Mouse (Mus musculus) B cell, adult 62 days (primary cell): Measurements from ENCODE around the gene Oxct2a. TPM values are rescaled to one million over a fixed set of nuclear protein-coding genes. Genes with fewer than 3 reads are reported as not detected.

Source experiments
- total RNA-seq: library from RNA; stranded (reverse); gene quantifications from 4 replicates; pipeline ENCODE4 v1.2.4, GENCODE M21; 2023

Gene Oxct2a
- 0.67 TPM in 1 of 4 replicates, not detected in the others for total RNA-seq

DNA sequence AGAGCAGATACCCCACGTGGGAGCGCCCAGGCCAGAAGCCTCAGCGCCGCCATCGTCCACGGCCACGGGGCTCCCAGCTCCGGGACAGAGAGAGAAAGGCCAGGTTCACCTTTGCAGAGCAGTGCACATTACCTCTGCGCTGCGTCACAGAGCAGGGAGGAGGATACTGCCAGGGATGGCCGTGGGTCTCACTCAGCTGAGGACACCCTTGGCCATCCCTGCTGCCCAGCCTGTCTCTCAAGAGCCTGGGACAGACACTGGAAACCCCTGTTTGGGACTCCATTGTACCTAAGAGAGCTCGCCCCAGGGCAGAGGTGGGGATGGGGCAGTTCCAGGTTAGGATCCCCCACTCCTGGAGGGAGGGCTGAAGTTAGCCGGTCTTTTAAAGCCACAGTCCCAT lies at the start of gene Oxct2a:
TSS of gene Oxct2a (minus strand) at position 101 of the 400 bp plus-strand sequence.

DNA sequence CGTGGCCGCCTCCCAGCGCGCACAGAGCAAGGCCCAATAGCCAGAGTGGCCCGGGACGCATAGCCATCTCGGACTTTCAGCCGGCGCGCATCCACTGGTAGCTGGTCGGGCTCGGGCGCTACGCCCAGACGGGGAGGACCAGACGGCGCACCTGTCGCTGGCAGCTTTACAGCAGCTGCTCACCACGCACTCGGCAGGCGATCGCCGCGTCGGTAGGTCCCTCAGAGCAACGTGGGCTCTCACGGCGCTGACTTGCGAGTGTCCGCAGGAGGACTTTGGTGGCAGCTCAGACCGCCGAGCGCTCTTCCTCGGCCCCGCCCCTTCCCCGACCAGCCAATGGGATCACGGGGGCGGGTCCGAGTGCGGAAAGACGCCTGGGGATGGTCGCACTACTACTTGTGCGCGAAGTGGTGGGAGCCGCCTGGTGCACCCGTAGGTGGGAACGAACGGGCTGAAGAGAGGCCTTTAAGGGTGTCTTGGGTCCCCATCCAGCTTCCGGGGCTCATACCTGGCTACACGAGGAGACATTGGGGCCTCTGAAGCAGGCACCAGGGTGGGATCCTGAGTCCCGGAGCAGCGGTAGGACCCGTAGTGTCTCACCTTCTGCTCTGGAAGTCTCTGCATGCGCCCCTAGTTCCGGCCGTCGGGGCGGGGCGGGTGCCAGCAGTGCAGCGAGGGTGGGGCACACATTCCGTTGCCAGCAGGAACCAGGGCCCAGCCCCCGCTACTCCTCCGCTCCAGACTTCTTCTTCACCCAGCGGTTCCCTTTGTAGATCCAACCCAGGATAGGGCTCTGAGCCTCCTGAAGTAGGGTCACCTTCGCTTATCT lies 19.4 kb upstream of the Oxct2a start, which contains the start of gene Bmp8a:
TSS of gene Bmp8a (minus strand) at position 611 of the 829 bp plus-strand sequence.

Other genes with a start within 250 kb of the Oxct2a start
- gene Bmp8b, start 218.5 kb downstream of the Oxct2a start, total RNA-seq, result not detected in 4 replicates
- not detected in 4 replicates for gene Oxct2b, start 207.4 kb downstream of the Oxct2a start, total RNA-seq
- gene Ppie, start 183.7 kb downstream of the Oxct2a start, total RNA-seq, result 46.1 to 65.5 TPM (median 56.1 TPM) in 4 replicates
- 0.22 to 0.33 TPM (median 0.26 TPM) in 3 of 4 replicates, not detected in the other for gene Hpcal4, start 140.4 kb downstream of the Oxct2a start, total RNA-seq
- gene Nt5c1a, start 122.1 kb downstream of the Oxct2a start, total RNA-seq, result not detected in 4 replicates
- 0.19 to 1.3 TPM (median 1.00 TPM) in 4 replicates for gene Heyl, start 90.1 kb downstream of the Oxct2a start, total RNA-seq
- 113 to 131 TPM (median 125 TPM) in 4 replicates for gene Pabpc4, start 61.3 kb downstream of the Oxct2a start, total RNA-seq
- 0.30 to 0.61 TPM in 2 of 4 replicates, not detected in the others for gene Bmp8a, start 19.6 kb upstream of the Oxct2a start, total RNA-seq